Mouse (Mus musculus) MEL (cell line): ENCODE data around the gene Slc25a45. TPM values are rescaled to one million over a fixed set of nuclear protein-coding genes. Genes with fewer than 3 reads are reported as not detected.
A peak's percentile ranks its signal among the peaks of the same experiment; 100 is the strongest.

ENCODE experiments used
- DNase-seq: peaks from one replicate; pipeline ENCODE4 v3.0.0; 2011; ENCODE audit warnings: low read depth, low spot score
- H3K27ac ChIP-seq: 2 replicates; pipeline ENCODE4 v1.5.1; 2012; ENCODE audit warnings: low read depth, mild to moderate bottlenecking, control low read depth, low read length, moderate library complexity; ENCODE audit not compliant: control insufficient read depth
- H3K27me3 ChIP-seq, 2 experiments: fragments of 150-350 bp in 1 of 2; sonication (generic) in 1 of 2; 2 replicates each; pipeline ENCODE4 v1.6.1; 2012; ENCODE audit warnings: low read length in 2 of 2, mild to moderate bottlenecking in 2 of 2, improper control_type of control experiment in 1 of 2, moderate library complexity in 1 of 2; ENCODE audit not compliant: insufficient read depth in 2 of 2, control insufficient read depth in 1 of 2
- H3K36me3 ChIP-seq, 2 experiments: 2 replicates each; pipeline ENCODE4 v1.6.1; 2012 to 2014; ENCODE audit warnings: low read length in 2 of 2, improper control_type of control experiment in 1 of 2, inconsistent platforms in 1 of 2, mild to moderate bottlenecking in 1 of 2; ENCODE audit not compliant: insufficient read depth in 2 of 2, control insufficient read depth in 1 of 2
- H3K4me1 ChIP-seq, 2 experiments: fragments of 150-350 bp in 1 of 2; sonication (generic) in 1 of 2; 2 replicates each; pipeline ENCODE4 v1.6.1; 2012; ENCODE audit warnings: low read length in 2 of 2, improper control_type of control experiment in 1 of 2, mild to moderate bottlenecking in 1 of 2; ENCODE audit not compliant: insufficient read depth in 2 of 2, control insufficient read depth in 1 of 2
- H3K4me3 ChIP-seq, 2 experiments: fragments of 150-350 bp in 1 of 2; sonication (generic) in 1 of 2; 2 replicates each; pipeline ENCODE4 v1.5.1; 2012; ENCODE audit warnings: low read depth in 2 of 2, low read length in 2 of 2, mild to moderate bottlenecking in 2 of 2, moderate library complexity in 2 of 2, control low read depth in 1 of 2, improper control_type of control experiment in 1 of 2; ENCODE audit not compliant: control insufficient read depth in 1 of 2, insufficient read depth in 1 of 2
- H3K79me2 ChIP-seq: 2 replicates; pipeline ENCODE4 v1.6.1; 2012; ENCODE audit warnings: mild to moderate bottlenecking, low read length, moderate library complexity; ENCODE audit not compliant: control insufficient read depth, poor library complexity, insufficient read depth
- H3K9ac ChIP-seq: 2 replicates; pipeline ENCODE4 v1.6.1; 2012; ENCODE audit warnings: low read depth, mild to moderate bottlenecking, control low read depth, low read length, moderate library complexity; ENCODE audit not compliant: control insufficient read depth, poor library complexity, severe bottlenecking
- H3K9me3 ChIP-seq: fragments of 150-350 bp; sonication (generic); replicated peaks from 2 replicates; pipeline ENCODE4 v1.6.1; 2012; ENCODE audit warnings: mild to moderate bottlenecking, low read length, improper control_type of control experiment, moderate library complexity; ENCODE audit not compliant: insufficient read depth
- BHLHE40 ChIP-seq: IDR thresholded peaks from 2 replicates; pipeline ENCODE4 v1.6.1; 2012; ENCODE audit warnings: low read depth, mild to moderate bottlenecking, inconsistent platforms, low read length, improper control_type of control experiment, borderline replicate concordance
- CHD1 ChIP-seq: IDR thresholded peaks from 2 replicates; pipeline ENCODE4 v1.6.1; 2012; ENCODE audit warnings: low read depth, mild to moderate bottlenecking, inconsistent platforms, low read length, improper control_type of control experiment
- CHD2 ChIP-seq: IDR thresholded peaks from 2 replicates; pipeline ENCODE4 v1.6.1; 2011; ENCODE audit warnings: low read length, improper control_type of control experiment
- CTCF ChIP-seq, 3 experiments: IDR thresholded peaks in 2 of 3; conservative IDR thresholded peaks in 1 of 3; 2 replicates each; pipeline ENCODE4 v1.5.1; 2011 to 2012; ENCODE audit warnings: low read length in 3 of 3, low read depth in 2 of 3, mild to moderate bottlenecking in 2 of 3, improper control_type of control experiment in 1 of 3, inconsistent platforms in 1 of 3, mixed read lengths in 1 of 3, moderate library complexity in 1 of 3; ENCODE audit not compliant: control insufficient read depth in 1 of 3, insufficient read depth in 1 of 3, poor library complexity in 1 of 3, severe bottlenecking in 1 of 3
- E2F4 ChIP-seq: IDR thresholded peaks from 2 replicates; pipeline ENCODE4 v1.6.1; 2011; ENCODE audit warnings: low read depth, low read length, improper control_type of control experiment, borderline replicate concordance
- ELF1 ChIP-seq: IDR thresholded peaks from 2 replicates; pipeline ENCODE4 v1.6.1; 2014; ENCODE audit warnings: low read depth, mild to moderate bottlenecking, inconsistent platforms, low read length, improper control_type of control experiment, moderate library complexity
- EP300 ChIP-seq, 2 experiments: IDR thresholded peaks; 2 replicates each; pipeline ENCODE4 v1.6.1; 2011; ENCODE audit warnings: improper control_type of control experiment in 2 of 2, low read length in 2 of 2, low read depth in 1 of 2, mild to moderate bottlenecking in 1 of 2
- ETS1 ChIP-seq: IDR thresholded peaks from 2 replicates; pipeline ENCODE4 v1.6.1; 2012; ENCODE audit warnings: low read depth, mild to moderate bottlenecking, inconsistent platforms, low read length, improper control_type of control experiment, moderate library complexity
- GATA1 ChIP-seq: IDR thresholded peaks from 2 replicates; pipeline ENCODE4 v1.6.1; 2011; ENCODE audit warnings: low read depth, low read length, improper control_type of control experiment
- HCFC1 ChIP-seq: IDR thresholded peaks from 2 replicates; pipeline ENCODE4 v1.6.1; 2012; ENCODE audit warnings: low read depth, mild to moderate bottlenecking, inconsistent platforms, low read length, improper control_type of control experiment, moderate library complexity
- KAT2A ChIP-seq: conservative IDR thresholded peaks from 2 replicates; pipeline ENCODE4 v1.6.1; 2012; ENCODE audit warnings: low read depth, low read length, improper control_type of control experiment, inconsistent platforms
- MAFK ChIP-seq: IDR thresholded peaks from 2 replicates; pipeline ENCODE4 v1.6.1; 2011; ENCODE audit warnings: low read depth, mild to moderate bottlenecking, low read length, improper control_type of control experiment, borderline replicate concordance
- MAX ChIP-seq: IDR thresholded peaks from 2 replicates; pipeline ENCODE4 v1.6.1; 2011; ENCODE audit warnings: low read length, improper control_type of control experiment
- MAZ ChIP-seq: IDR thresholded peaks from 2 replicates; pipeline ENCODE4 v1.6.1; 2012; ENCODE audit warnings: low read depth, mild to moderate bottlenecking, inconsistent platforms, low read length, improper control_type of control experiment
- MXI1 ChIP-seq: IDR thresholded peaks from 2 replicates; pipeline ENCODE4 v1.6.1; 2011; ENCODE audit warnings: mild to moderate bottlenecking, low read depth, low read length, improper control_type of control experiment
- MYB ChIP-seq: IDR thresholded peaks from 2 replicates; pipeline ENCODE4 v1.6.1; 2011; ENCODE audit warnings: mild to moderate bottlenecking, low read depth, low read length, improper control_type of control experiment
- MYC ChIP-seq: IDR thresholded peaks from 2 replicates; pipeline ENCODE4 v1.6.1; 2011; ENCODE audit warnings: low read depth, mild to moderate bottlenecking, low read length, improper control_type of control experiment, moderate library complexity
- NELFE ChIP-seq: IDR thresholded peaks from 2 replicates; pipeline ENCODE4 v1.6.1; 2011; ENCODE audit warnings: low read depth, low read length, improper control_type of control experiment
- NRF1 ChIP-seq: IDR thresholded peaks from 2 replicates; pipeline ENCODE4 v1.6.1; 2014; ENCODE audit warnings: low read depth, mild to moderate bottlenecking, inconsistent platforms, low read length, improper control_type of control experiment, moderate library complexity; ENCODE audit not compliant: poor library complexity, insufficient read depth, severe bottlenecking
- POLR2A ChIP-seq, 2 experiments: IDR thresholded peaks; 2 replicates each; pipeline ENCODE4 v1.6.1; 2011 to 2012; ENCODE audit warnings: low read length in 2 of 2, mild to moderate bottlenecking in 2 of 2, control low read depth in 1 of 2, improper control_type of control experiment in 1 of 2, low read depth in 1 of 2, moderate library complexity in 1 of 2; ENCODE audit not compliant: control insufficient read depth in 1 of 2, insufficient read depth in 1 of 2, poor library complexity in 1 of 2
- POLR2AphosphoS2 ChIP-seq: IDR thresholded peaks from 2 replicates; pipeline ENCODE4 v1.6.1; 2011; ENCODE audit warnings: low read length, improper control_type of control experiment
- POLR2AphosphoS5 ChIP-seq: IDR thresholded peaks from 2 replicates; pipeline ENCODE4 v1.6.1; 2012; ENCODE audit warnings: low read depth, borderline replicate concordance, mild to moderate bottlenecking, inconsistent platforms, low read length, moderate library complexity, mixed read lengths
- RAD21 ChIP-seq: IDR thresholded peaks from 2 replicates; pipeline ENCODE4 v1.6.1; 2011; ENCODE audit warnings: mild to moderate bottlenecking, low read depth, low read length, improper control_type of control experiment
- RCOR1 ChIP-seq: IDR thresholded peaks from 2 replicates; pipeline ENCODE4 v1.6.1; 2012; ENCODE audit warnings: low read depth, mild to moderate bottlenecking, inconsistent platforms, low read length, improper control_type of control experiment
- SIN3A ChIP-seq: IDR thresholded peaks from 2 replicates; pipeline ENCODE4 v1.6.1; 2012; ENCODE audit warnings: low read length, improper control_type of control experiment, inconsistent platforms
- SMC3 ChIP-seq: IDR thresholded peaks from 2 replicates; pipeline ENCODE4 v1.6.1; 2011; ENCODE audit warnings: low read depth, low read length, improper control_type of control experiment
- TAL1 ChIP-seq: IDR thresholded peaks from 2 replicates; pipeline ENCODE4 v1.6.1; 2012; ENCODE audit warnings: mild to moderate bottlenecking, inconsistent platforms, low read length, moderate library complexity, mixed read lengths
- TCF12 ChIP-seq: IDR thresholded peaks from 2 replicates; pipeline ENCODE4 v1.6.1; 2014; ENCODE audit warnings: low read depth, mild to moderate bottlenecking, inconsistent platforms, low read length, improper control_type of control experiment, moderate library complexity
- UBTF ChIP-seq: IDR thresholded peaks from 2 replicates; pipeline ENCODE4 v1.6.1; 2012; ENCODE audit warnings: low read depth, mild to moderate bottlenecking, inconsistent platforms, low read length, improper control_type of control experiment, moderate library complexity, borderline replicate concordance; ENCODE audit not compliant: insufficient read depth
- USF1 ChIP-seq: IDR thresholded peaks from 2 replicates; pipeline ENCODE4 v1.6.1; 2014; ENCODE audit warnings: low read depth, mild to moderate bottlenecking, inconsistent platforms, low read length, improper control_type of control experiment, moderate library complexity
- USF2 ChIP-seq, 2 experiments: IDR thresholded peaks; 2 replicates each; pipeline ENCODE4 v1.6.1; 2011 to 2012; ENCODE audit warnings: improper control_type of control experiment in 2 of 2, low read length in 2 of 2, borderline replicate concordance in 1 of 2, inconsistent platforms in 1 of 2, low read depth in 1 of 2, mild to moderate bottlenecking in 1 of 2; ENCODE audit not compliant: insufficient read depth in 1 of 2
- ZC3H11A ChIP-seq: IDR thresholded peaks from 2 replicates; pipeline ENCODE4 v1.6.1; 2012; ENCODE audit warnings: low read depth, mild to moderate bottlenecking, inconsistent platforms, low read length, improper control_type of control experiment
- ZKSCAN1 ChIP-seq: IDR thresholded peaks from 2 replicates; pipeline ENCODE4 v1.6.1; 2012; ENCODE audit warnings: low read depth, mild to moderate bottlenecking, inconsistent platforms, low read length, improper control_type of control experiment, moderate library complexity
- ZMIZ1 ChIP-seq: IDR thresholded peaks from 2 replicates; pipeline ENCODE4 v1.6.1; 2012; ENCODE audit warnings: low read depth, mild to moderate bottlenecking, inconsistent platforms, low read length, improper control_type of control experiment, moderate library complexity
- ZNF384 ChIP-seq: IDR thresholded peaks from 2 replicates; pipeline ENCODE4 v1.6.1; 2012; ENCODE audit warnings: low read depth, mild to moderate bottlenecking, inconsistent platforms, low read length, improper control_type of control experiment
- polyA plus RNA-seq, 2 experiments: library from polyadenylated mRNA; stranded (reverse) in 1 of 2; unstranded in 1 of 2; fragments of >175 nt in 1 of 2; fragments of >200 nt in 1 of 2; gene quantifications; 2 replicates each; pipeline versions ENCODE4 v1.2.1 to v1.2.4; 2012; ENCODE audit warnings: low replicate concordance in 2 of 2, low read depth in 1 of 2; ENCODE audit not compliant: insufficient read length in 2 of 2, insufficient read depth in 1 of 2, missing spikeins in 1 of 2
- total RNA-seq: library from RNA; depleted of rRNA; stranded (reverse); fragments of 300-350 nt; gene quantifications from 2 replicates; pipeline ENCODE4 v1.2.3, GENCODE M21; 2012

Gene Slc25a45
- total and polyA plus RNA-seq, 3 experiments, result 23.5 to 30.7 TPM; not detected in 1

DNA sequence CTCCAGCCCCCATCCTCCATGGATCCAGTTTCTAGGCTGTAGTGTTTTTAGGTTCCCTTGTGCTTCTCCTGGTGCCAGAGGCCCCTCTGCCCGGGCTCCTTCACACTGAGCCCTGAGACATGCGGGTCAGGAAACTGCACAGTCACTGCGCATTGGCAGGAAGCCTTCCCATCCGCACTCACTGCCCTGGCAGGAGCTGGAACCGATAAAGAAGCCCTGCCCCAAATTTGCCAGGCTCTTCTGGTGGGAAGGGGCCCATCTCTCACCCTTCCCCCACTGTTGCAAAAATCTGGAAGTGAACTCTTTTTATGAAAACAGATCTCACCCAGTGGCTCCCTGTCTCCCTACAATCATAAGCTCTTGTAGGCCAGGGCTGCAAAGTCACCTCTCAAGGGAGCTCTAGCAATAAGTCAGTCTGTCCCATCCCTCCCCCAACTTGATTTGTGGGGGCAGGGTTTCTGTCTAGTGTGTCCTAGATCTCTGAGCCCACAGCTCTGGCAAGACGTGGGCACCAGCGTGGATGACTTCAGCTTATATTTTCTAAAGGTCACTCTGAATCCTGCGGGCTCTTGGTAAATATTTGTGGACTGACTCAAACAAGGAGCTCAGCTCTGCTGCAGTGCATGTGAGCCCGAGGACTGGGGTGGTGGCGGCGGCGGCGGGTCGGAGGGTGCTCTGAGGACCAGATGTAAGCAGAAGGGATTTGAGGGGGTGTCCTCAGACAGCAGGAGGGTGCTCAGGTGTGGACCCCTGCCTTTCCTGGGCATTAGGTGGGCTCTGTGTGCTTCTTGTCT lies 29.4 kb upstream of the Slc25a45 start:
- peaks cover 12 to 47% of the 10 kb centered on the region in 2 experiments for H3K4me1 ChIP-seq
- peak overlapping the region; percentile 86 for H3K9ac ChIP-seq
- DNase-seq, result peak; percentile 91
- peaks cover 0 to 29% of the 10 kb centered on the region in 2 experiments; a peak in 2 of 4 replicates for H3K36me3 ChIP-seq
- no peaks in the 10 kb centered on the region for H3K27me3 ChIP-seq
- H3K9me3 ChIP-seq, result no peaks in the 10 kb centered on the region
- H3K27ac ChIP-seq, result peak overlapping the region; percentile 96
- peaks cover 23% of the 10 kb centered on the region for H3K79me2 ChIP-seq
- H3K4me3 ChIP-seq, result peak overlapping the region; percentile 52 to 66
- peak; percentile 56 for TF ChIP-seq NELFE
- no peak for TF ChIP-seq E2F4
- peak; percentile 75 to 83 for TF ChIP-seq EP300 (IDR thresholded peaks at IDR 0.05; ENCODE audit: low read depth in 1 of 2, low read length in 2 of 2)
- 0 out of 2 replicates have a peak, but pooled peaks have one; percentile 22 for TF ChIP-seq KAT2A
- TF ChIP-seq USF1, result no peak
- TF ChIP-seq TCF12, result peak; percentile 78
- no peak for TF ChIP-seq CTCF (IDR thresholded peaks at IDR 0.05 in 2 of 3, conservative IDR thresholded peaks at IDR 0.05 in 1 of 3; ENCODE audit: control insufficient read depth in 1 of 3, insufficient read depth in 1 of 3, low read depth in 2 of 3, low read length in 3 of 3, poor library complexity in 1 of 3, severe bottlenecking in 1 of 3)
- peak; percentile 92 for TF ChIP-seq RCOR1
- TF ChIP-seq HCFC1, result 0 out of 2 replicates have a peak, but pooled peaks have one; percentile 27
- TF ChIP-seq CHD2, result no peak; the same call in 1 of the 2 replicates
- TF ChIP-seq MYB, result no peak
- TF ChIP-seq ZC3H11A, result no peak
- TF ChIP-seq BHLHE40, result no peak; the same call in 1 of the 2 replicates
- TF ChIP-seq RAD21, result no peak
- peak in 1 of 2 experiments; percentile 72; a peak in 2 of 4 replicates for TF ChIP-seq POLR2A (IDR thresholded peaks at IDR 0.05; ENCODE audit: control insufficient read depth in 1 of 2, insufficient read depth in 1 of 2, low read depth in 1 of 2, low read length in 2 of 2, poor library complexity in 1 of 2)
- peak; percentile 86; the same call in 1 of the 2 replicates for TF ChIP-seq SIN3A
- peak; percentile 79 for TF ChIP-seq MAX
- TF ChIP-seq ETS1, result peak; percentile 95
- TF ChIP-seq UBTF, result no peak
- 0 out of 2 replicates have a peak, but pooled peaks have one; percentile 58 for TF ChIP-seq MYC
- TF ChIP-seq SMC3, result no peak
- TF ChIP-seq POLR2AphosphoS5, result no peak
- TF ChIP-seq GATA1, result peak; percentile 60; the same call in 1 of the 2 replicates
- TF ChIP-seq ELF1, result no peak
- TF ChIP-seq ZKSCAN1, result no peak
- 0 out of 2 replicates have a peak, but pooled peaks have one; percentile 54 for TF ChIP-seq CHD1
- no peak for TF ChIP-seq MAZ
- 0 out of 2 replicates have a peak, but pooled peaks have one; percentile 17 for TF ChIP-seq NRF1
- TF ChIP-seq MXI1, result peak; percentile 64
- TF ChIP-seq ZNF384, result no peak
- TF ChIP-seq MAFK, result peak; percentile 69; the same call in 1 of the 2 replicates
- no peak for TF ChIP-seq USF2 (IDR thresholded peaks at IDR 0.05; ENCODE audit: borderline replicate concordance in 1 of 2, insufficient read depth in 1 of 2, low read depth in 1 of 2, low read length in 2 of 2)
- TF ChIP-seq POLR2AphosphoS2, result no peak
- 0 out of 2 replicates have a peak, but pooled peaks have one; percentile 59 for TF ChIP-seq ZMIZ1
- peak; percentile 65 for TF ChIP-seq TAL1
